Mouse (Mus musculus) layer of hippocampus, postnatal 25 days (tissue): ENCODE data around the gene Elavl2. TPM values are rescaled to one million over a fixed set of nuclear protein-coding genes. Genes with fewer than 3 reads are reported as not detected.
"Not testable (repeated sequence)": the region's sequence is repeated elsewhere in the genome, so short reads cannot be mapped to it uniquely, and the experiment has no call there.

Experiments used
- DNase-seq, 2 experiments: peaks; one replicate each; pipeline ENCODE4 v3.0.0; 2022; ENCODE audit warnings: mixed read lengths in 2 of 2, low spot score in 1 of 2; ENCODE audit errors: extremely low spot score in 1 of 2
- total RNA-seq, 2 experiments: library from RNA; stranded (reverse); gene quantifications; 2 replicates each; pipeline ENCODE4 v1.2.3; 2021

Gene Elavl2
- total RNA-seq, 2 experiments from 2014 or later: 93.5 to 99.9 TPM

- no peak for DNase-seq
Observed at GRCm38 (mm10) chr4:91349579-91349978, 51.0 kb downstream of the Elavl2 start.

DNA sequence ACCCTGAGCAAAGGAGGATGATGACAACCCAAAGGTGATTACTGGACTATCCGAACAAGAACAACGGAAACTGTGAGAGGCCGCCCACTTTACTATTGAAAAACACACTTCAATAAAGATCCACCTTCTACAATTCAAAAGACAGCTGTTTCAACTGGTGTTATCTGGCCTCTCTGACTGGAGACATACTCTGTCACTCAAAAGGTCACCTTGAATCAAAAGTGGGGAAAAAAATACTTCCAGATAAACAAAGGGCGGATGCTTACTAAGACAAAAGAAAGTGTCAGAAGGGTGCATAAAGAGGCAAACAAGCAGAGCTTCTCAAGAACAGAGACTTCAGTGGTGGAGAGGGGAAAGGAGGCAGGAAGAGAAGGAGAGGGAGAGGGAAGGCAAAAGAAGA, 66.4 kb downstream of the Elavl2 start:
- DNase-seq: no peak

DNA sequence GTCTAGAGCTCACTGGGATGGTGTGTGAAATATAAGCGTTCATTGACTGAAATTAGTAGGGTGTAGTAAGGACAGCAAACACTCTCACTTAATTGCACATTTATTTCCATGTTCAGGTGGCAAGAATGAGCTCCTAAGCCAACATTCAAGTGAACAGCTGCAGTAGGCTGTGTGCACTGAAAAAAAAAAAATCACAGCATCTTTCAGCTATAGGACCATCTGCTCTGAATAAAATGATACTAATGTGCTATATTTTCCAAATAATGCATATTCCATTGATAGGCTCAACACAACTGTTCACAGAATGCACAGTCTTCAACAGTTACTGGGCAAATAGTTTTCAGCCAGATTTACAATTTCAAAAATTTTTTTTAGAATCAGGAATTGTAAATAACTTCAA, 89.8 kb downstream of the Elavl2 start:
- no peak for DNase-seq

DNA sequence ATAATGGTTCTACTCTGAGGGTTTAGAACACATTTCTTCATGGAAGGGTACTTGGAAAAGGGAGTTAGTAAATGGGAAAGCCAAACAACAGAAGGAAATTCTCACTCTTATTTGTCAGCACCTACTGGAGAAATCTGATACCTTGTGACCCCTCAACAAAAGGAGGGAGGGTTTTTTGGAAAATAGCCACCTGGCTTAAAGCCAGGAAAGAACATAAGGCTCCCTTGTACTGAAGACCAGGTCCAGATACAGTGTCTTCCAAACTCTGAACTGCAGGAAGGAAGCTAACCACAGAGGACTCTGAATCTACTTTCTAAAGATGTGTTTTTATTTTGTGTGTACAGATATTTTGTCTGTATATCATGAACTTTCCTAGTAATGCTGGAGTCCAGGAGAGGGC, 102.9 kb downstream of the Elavl2 start:
- no peak for DNase-seq

DNA sequence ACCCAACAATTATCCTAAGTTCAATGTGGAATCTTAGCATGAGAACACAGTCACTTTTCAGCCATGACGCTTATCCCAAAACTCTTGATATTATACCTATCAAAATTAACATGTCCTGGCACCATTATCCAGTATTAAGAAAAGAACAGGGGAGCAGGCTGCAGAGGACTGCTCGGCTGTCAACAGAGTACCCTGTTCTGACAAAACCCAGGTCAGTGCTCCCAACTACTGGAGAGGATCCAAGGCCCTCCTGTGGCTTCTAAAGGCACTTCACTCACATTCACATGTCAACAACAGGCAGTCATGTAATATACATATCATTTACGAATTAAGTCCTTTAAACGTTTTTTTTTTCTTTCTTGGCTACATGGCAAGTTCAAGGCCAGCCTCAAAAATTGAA, 105.3 kb downstream of the Elavl2 start:
- no peak for DNase-seq

- no peak for DNase-seq
Observed at GRCm38 (mm10) chr4:91291526-91291925, 109.1 kb downstream of the Elavl2 start.

DNA sequence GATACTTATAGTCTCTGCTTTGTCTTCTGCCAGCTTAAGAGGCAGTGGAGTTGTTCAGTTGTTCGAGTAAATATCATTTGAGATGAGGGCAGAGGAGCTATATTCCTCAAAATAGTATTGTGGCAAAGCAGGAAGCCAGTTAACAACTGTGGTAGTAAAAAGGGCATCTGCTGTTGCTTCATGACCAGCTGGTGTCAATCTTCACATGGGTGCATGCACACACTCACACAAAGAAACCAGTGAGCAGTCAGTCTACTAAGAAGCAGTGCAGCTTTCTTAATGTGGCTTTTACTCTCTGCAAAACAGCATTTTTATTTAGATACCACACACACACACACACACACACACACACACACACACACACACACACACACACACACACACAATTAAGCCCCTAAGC, 110.2 kb downstream of the Elavl2 start:
- no peak for DNase-seq

DNA sequence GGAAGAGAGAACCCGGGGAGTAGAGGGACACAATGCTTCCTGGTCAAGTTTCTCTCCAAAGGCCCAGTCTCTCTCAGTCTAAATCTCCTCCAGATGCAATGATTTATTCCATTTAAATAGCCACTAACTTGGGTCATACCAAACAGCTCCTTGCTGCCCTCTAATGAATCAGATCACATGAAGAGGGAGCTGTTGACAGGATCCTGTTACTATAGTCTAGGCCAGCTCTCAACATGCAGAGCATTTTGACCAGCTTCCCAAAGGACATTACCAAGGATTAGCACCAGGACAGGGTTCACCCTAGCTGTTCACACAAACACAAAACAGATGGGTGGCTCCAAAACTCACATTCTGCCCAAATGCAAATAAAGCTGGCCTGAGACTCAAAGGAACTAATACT, 111.4 kb downstream of the Elavl2 start:
- DNase-seq: no peak

DNA sequence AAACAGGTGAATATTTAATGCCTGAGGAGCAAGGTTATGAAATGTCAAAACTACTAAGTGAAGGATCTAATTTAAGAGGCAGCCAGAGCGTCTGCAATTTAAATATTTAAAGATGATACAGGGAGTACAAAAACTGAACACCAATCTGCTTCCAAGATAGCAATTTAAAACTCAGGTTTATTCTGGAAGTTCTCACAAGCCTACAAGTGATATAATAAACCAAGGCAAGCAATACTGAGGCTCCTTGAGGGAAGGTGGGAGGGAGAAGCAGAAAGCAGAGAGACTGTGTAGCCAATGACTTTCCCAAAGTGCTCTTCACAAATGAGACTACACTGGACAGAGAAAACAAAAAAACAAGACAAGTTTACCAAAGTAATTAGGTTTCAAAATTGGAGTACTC, 132.2 kb downstream of the Elavl2 start:
- DNase-seq: no peak

DNA sequence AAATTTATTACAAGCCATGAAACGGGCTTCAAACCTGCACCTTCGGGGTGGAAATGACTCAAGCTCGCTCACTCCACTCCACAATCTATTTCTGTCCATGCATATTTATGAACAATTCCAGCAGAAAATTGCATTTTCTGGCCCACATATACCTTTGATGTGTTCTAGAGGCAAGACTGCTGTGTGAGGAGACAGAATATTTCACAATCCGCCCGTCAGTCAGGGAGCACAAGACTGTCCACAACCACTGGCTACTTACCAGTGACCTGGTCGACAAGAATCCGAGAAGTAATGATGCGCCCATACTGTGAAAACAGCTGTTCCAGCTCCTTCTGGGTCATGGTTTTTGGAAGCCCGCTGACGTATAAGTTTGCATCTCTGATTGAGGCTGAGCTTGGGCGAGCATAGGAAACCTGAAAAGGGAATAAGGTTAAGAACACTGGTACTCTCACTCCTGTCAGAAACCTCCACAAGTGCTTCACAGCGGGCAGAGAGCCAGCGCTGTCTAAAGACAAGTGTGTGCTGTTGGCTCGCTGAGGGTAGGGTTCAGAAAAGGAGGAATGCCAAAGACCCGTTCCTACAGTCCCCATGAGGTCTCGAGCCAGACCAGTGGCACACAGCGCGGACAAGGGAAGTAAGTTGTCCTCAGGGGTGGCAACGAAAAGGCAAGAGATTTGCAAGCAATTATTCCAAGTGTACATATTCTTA, 136.7 kb downstream of the Elavl2 start:
- DNase-seq: no peak

DNA sequence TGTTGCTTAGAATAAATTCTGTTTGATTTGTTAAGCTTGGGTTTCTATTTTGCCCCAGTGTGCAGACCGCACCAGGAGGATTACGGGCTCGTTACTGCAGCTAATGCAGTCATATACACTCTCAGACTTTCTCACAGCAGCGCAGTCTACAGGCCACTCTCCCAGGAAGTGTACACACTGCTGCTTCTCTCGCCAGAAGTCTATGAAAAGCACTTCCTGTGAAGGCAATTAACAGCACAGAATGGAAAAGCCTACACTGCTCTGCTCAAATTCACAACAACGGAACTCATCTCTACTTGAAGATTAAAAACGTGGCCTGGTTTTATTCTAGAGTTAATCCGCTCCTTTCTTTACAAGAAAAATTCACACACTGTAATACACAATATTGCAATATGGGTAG, 137.7 kb downstream of the Elavl2 start:
- no peak for DNase-seq

GRCm38 (mm10) chr4:91260622-91261021, 140.0 kb downstream of the Elavl2 start:
- DNase-seq: no peak

GRCm38 (mm10) chr4:91248650-91249049, 151.9 kb downstream of the Elavl2 start:
- DNase-seq: no peak

GRCm38 (mm10) chr4:91245136-91245535, 155.4 kb downstream of the Elavl2 start:
- not testable (repeated sequence) for DNase-seq

GRCm38 (mm10) chr4:91244554-91244953, 156.0 kb downstream of the Elavl2 start:
- DNase-seq: no peak

GRCm38 (mm10) chr4:91243896-91244295, 156.7 kb downstream of the Elavl2 start:
- DNase-seq: no peak

DNA sequence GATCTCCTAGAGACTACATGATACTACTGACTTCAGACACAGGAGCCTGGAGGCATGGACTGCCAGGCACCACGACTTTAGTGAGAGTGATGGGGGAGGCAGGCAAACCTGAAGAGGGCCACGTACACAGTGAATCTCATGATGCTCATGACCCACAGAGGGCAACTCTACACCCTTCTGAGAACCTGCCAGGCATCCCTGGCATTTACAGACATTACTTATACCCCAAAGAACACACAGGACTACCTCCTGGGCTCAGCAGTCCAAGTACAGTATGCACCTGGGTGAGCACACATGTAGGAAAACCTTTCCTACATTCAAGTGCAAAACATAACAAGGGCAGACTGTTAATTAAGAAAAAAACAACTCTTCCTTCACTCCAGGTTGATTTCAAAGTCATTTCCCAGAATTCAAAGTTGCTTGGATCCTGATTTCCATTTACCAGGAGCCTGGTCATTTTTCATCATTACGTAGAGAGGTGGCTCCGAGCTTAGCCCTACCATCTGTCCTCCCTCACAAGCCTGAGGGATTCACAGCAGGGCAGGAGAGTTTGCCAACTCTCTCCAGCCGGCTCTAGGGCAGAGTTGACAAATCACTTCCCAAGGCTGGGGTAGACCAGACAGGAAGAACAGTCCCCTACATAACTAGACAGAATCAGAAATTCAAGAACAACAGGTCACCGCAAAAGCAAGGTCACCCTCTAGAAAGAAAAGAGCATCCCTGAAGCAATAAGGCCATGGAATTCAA, 161.7 kb downstream of the Elavl2 start:
- DNase-seq: no peak

GRCm38 (mm10) chr4:91236976-91237375, 163.6 kb downstream of the Elavl2 start:
- no peak for DNase-seq

- DNase-seq: no peak
Observed at GRCm38 (mm10) chr4:91234941-91235340, 165.6 kb downstream of the Elavl2 start.

DNA sequence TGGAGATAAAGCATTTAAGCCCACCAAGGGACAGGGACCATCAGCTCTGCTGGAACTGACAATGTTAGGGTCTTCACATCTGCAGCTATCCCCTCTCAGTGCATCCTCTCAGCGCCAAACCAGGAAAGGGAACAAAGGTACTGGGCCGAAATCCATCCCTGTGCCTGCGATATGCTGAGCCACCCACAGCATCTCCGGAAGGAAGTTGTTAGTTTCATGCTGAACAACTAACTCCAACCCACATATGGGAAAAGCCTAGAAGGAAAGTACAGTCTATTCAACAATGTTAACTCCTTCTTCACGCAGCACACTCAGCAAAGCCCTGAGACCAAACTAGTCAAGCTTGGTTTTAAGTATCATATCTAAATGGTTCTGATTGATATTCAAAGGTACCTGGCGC, 167.0 kb downstream of the Elavl2 start:
- DNase-seq: no peak

DNA sequence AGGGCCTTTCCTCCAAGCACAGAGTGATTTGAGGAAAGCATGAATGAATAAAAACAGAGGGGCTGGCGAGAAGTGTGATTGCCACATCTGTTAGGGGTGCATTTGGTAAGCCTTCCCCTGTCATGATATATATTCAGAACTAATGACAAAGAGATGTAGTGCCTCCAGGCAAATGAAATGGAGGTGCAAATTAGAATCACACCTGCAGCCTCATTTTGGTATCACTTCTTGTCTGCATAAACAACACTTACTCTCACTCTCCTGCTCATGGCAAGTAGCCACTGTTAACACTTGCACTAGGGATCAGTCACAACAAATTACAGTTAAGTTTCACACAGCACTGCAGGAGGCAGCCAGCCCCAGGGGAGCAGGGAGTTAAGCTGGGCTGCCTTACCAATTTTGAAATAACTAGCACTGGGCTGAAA, 170.1 kb downstream of the Elavl2 start:
- no peak for DNase-seq

DNA sequence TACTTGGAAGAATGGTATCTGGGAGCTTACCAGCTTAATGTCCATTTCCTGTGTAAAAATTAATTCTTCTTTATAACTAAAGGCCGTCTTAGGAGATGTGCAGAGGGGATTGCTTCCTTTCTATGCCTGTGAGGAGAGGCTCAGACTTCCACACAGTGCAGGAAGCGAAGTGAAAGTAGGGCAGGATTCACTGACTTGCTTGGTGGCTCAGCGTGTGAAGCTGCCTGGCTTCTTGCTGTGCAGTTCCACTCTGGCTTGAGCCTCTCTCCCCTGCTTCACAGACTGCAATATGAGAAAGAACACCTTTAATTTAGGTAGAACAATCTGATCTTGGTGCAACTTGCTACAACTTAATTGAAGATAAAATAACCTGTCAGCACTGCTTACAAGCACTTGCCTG, 172.2 kb downstream of the Elavl2 start:
- DNase-seq: no peak
